Mouse (Mus musculus) forebrain, embryonic 12.5 days (tissue): ENCODE measurements at regions not wholly inside any gene's neighbourhood (a gene's known extent, or its start where the extent isn't known, plus 50 kb on each side); places are given as distances from the start of the nearest gene placed in this dataset.

Experiments used
- ATAC-seq: fragments of 200-750 bp; cut with Nextera tagmentation; 2 replicates; pipeline ENCODE4 v1.8.0; 2017; ENCODE audit warnings: moderate TSS enrichment; ENCODE audit not compliant: low FRiP score
- H3K27ac ChIP-seq: fragments of 300-500 bp; sonication (generic); 2 replicates; pipeline ENCODE4 v1.5.1; 2016; ENCODE audit warnings: mild to moderate bottlenecking
- H3K27me3 ChIP-seq: fragments of 300-500 bp; sonication (generic); 2 replicates; pipeline ENCODE4 v1.6.1; 2016; ENCODE audit warnings: mild to moderate bottlenecking
- H3K36me3 ChIP-seq: fragments of 300-500 bp; sonication (generic); replicated peaks from 2 replicates; pipeline ENCODE4 v1.6.1; 2016; ENCODE audit warnings: mild to moderate bottlenecking
- H3K4me1 ChIP-seq: fragments of 300-500 bp; sonication (generic); 2 replicates; pipeline ENCODE4 v1.6.1; 2016
- H3K4me2 ChIP-seq: fragments of 300-500 bp; sonication (generic); 2 replicates; pipeline ENCODE4 v1.6.1; 2016; ENCODE audit warnings: mild to moderate bottlenecking, moderate library complexity
- H3K4me3 ChIP-seq: fragments of 300-500 bp; sonication (generic); replicated peaks from 2 replicates; pipeline ENCODE4 v1.5.1; 2016; ENCODE audit warnings: mild to moderate bottlenecking
- H3K9ac ChIP-seq: fragments of 300-500 bp; sonication (generic); 2 replicates; pipeline ENCODE4 v1.6.1; 2016; ENCODE audit warnings: mild to moderate bottlenecking
- H3K9me3 ChIP-seq: fragments of 300-500 bp; sonication (generic); 2 replicates; pipeline ENCODE4 v1.6.1; 2016
- WGBS: fragments of 180-500 bp; shearing (Covaris S2); methylation state at CpG from one replicate; pipeline ENCODE4 v1.1.7; 2016; 5-methylcytosine and 5-hydroxymethylcytosine counted together

DNA sequence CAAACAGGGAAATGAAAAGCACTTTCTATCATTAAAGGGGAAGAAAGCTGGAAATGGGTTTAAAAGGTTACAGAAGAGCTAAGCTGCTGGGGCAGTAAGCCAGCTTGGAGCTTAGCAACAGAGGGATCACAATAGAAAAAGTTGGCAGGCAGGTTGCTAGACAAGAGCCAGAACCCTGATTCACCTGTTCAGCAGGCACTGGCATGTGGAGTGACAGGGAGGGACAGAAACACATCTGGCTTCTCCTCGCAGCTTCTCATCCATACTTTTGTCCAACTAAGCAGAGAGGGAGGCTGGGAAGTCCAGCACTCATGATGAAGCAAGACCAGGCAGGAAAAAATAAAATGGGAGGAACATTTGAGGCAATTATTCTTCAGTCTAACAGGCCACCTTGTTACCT is 81.3 kb upstream of the Thrb start:
- H3K9me3 ChIP-seq: no peaks in the 10 kb centered on the region
- H3K36me3 ChIP-seq: no peaks in the 10 kb centered on the region
- ATAC-seq: no peak
- H3K27ac ChIP-seq: no peak overlapping the region
- no peaks in the 10 kb centered on the region for H3K4me1 ChIP-seq
- 94% methylated on average over 1 of the region's 1 CpGs for WGBS
- no peak overlapping the region for H3K4me3 ChIP-seq
- H3K27me3 ChIP-seq: no peaks in the 10 kb centered on the region
- H3K9ac ChIP-seq: no peak overlapping the region
- no peak overlapping the region for H3K4me2 ChIP-seq

DNA sequence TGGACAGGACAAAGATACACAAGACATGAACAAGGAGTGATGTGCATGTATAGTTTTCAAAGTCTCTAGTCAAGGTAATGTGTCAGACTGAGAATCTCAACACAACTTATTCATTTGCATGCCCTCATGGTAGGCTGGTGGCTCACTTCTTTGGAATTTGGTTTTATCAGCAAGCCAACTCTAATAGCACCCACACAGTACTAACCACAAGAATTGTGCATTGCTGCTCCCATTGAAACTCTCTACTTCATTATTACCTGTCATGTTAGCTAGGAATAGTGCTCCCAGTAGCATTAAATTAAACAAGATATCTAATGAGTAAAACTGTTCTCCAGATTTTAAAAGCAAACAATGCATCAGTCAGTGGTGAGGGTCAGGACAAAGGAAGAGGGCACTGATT is 70.5 kb upstream of the Thrb start:
- H3K4me2 ChIP-seq: no peak overlapping the region
- H3K36me3 ChIP-seq: no peaks in the 10 kb centered on the region
- peak; percentile 9; the same call in 1 of the 2 replicates for ATAC-seq
- no peaks in the 10 kb centered on the region for H3K4me1 ChIP-seq
- H3K9ac ChIP-seq: no peak overlapping the region
- H3K9me3 ChIP-seq: no peaks in the 10 kb centered on the region
- no peak overlapping the region for H3K27ac ChIP-seq
- H3K27me3 ChIP-seq: no peaks in the 10 kb centered on the region
- no peak overlapping the region for H3K4me3 ChIP-seq

DNA sequence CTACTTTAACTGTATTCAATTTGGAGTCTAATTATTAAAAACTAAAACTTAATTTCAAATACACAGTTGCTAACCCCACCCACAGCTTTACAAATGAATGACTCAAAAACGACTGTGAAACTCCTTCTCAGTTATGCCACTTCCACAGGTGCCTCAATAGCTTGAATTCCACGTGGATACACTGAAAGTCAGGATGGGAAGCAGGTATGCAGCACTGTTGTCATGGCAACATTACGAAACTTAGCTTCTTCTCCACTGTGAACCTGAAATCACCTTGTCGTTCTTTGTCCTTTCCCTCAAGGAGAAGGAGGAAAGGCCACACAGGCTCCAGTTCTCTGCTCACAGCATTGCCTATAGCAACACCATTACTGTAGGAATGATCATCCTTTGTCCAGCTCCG is 60.5 kb upstream of the Thrb start:
- no peaks in the 10 kb centered on the region for H3K9me3 ChIP-seq
- no peaks in the 10 kb centered on the region for H3K36me3 ChIP-seq
- WGBS: 74% methylated on average over 5 of the region's 5 CpGs
- H3K27me3 ChIP-seq: no peaks in the 10 kb centered on the region
- H3K4me2 ChIP-seq: no peak overlapping the region
- no peak overlapping the region for H3K27ac ChIP-seq
- ATAC-seq: no peak
- no peak overlapping the region for H3K4me3 ChIP-seq
- H3K4me1 ChIP-seq: no peaks in the 10 kb centered on the region
- no peak overlapping the region for H3K9ac ChIP-seq

DNA sequence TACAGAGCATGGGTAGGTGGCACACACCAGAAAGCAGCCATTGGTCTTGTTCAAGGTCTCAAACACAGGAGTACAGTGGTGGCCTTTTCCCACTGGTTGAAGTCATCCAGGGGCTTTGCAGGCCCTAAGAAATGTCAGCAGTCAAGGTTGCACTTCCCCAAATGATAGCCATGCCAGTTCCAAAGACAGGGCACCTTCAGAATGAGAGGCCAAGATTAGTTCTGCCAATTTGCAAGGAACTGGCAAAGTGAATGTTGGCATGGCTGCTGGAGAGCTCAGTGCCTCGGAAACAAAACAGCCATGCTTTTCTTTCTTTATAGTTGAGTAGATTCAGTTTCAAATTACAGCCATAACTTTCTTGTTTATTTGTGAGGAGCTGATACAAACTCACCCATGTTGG is 57.7 kb upstream of the Thrb start:
- WGBS: 81% methylated on average over 1 of the region's 1 CpGs
- no peaks in the 10 kb centered on the region for H3K4me1 ChIP-seq

DNA sequence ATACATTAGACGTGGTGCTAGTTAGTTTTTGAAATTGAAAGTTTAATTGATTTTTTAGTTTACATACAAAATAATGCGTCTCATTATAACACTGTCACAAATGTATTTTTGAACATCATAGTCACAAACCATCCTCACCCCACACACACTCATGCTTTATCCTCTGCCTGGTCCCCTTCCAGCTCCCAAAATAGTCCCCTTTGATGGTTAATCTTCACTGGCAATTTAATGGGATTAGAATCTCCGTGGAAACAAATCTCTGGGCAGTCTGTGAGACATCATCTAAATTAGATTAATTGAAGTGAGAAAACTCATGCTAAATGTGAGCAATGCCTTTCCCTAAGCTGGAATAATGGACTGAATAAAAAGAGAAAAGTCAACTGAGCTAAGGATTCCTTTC is 54.0 kb upstream of the Thrb start:
- H3K27me3 ChIP-seq: no peaks in the 10 kb centered on the region
- H3K9me3 ChIP-seq: no peaks in the 10 kb centered on the region
- no peaks in the 10 kb centered on the region for H3K36me3 ChIP-seq
- no peak overlapping the region for H3K9ac ChIP-seq
- H3K4me2 ChIP-seq: no peak overlapping the region
- 41% methylated on average over 3 of the region's 3 CpGs for WGBS
- no peak overlapping the region for H3K27ac ChIP-seq
- ATAC-seq: no peak
- H3K4me3 ChIP-seq: no peak overlapping the region
- H3K4me1 ChIP-seq: no peaks in the 10 kb centered on the region

More for the DNA sequence above, 57.7 kb upstream of the Thrb start:
- Histone ChIP-seq H3K9me3 (no peaks in the 10 kb centered on the region), H3K36me3 (no peaks in the 10 kb centered on the region), H3K27ac (no peak overlapping the region), H3K27me3 (no peaks in the 10 kb centered on the region), H3K4me3 (no peak overlapping the region), H3K9ac (no peak overlapping the region), H3K4me2 (no peak overlapping the region)
- ATAC-seq: no peak

DNA sequence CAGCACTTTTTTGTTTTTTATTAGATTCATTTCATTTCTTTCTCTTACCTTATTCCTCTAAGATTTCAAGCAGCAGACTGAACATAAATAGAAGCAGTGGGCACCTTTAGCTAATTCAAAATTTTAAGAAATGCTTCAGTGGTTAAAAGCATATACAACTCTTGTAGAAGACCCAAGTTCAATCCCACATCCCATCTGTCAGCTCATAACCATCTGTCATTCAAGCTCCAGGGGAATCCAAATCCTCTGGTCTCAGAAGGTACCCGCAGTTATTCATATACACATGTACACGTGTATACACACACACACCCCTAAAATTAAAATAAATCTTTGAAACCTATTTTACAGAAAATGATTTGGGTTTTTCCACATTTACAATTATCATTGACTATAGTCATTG is 52.9 kb upstream of the Thrb start:
- no peaks in the 10 kb centered on the region for H3K36me3 ChIP-seq
- H3K4me3 ChIP-seq: no peak overlapping the region
- no peak for ATAC-seq
- WGBS: 83% methylated on average over 2 of the region's 2 CpGs
- H3K9ac ChIP-seq: no peak overlapping the region
- no peaks in the 10 kb centered on the region for H3K9me3 ChIP-seq
- H3K4me1 ChIP-seq: no peaks in the 10 kb centered on the region
- no peaks in the 10 kb centered on the region for H3K27me3 ChIP-seq
- H3K27ac ChIP-seq: no peak overlapping the region
- H3K4me2 ChIP-seq: no peak overlapping the region
